ENCODE assay signal across 12 mouse cellular contexts in genomic region chr6:143140884-143141283, GRCm38 (mm10).
"Had no signal": no experiment of that assay in that cellular context is flagged by ENCODE, and none has a peak within 500 bp of the region (broad histone marks: within the 10 kb centered on the region; RNA-seq: fewer than 3 reads in every experiment).

No protein-coding gene starts in this region.

- H3K4me2 ChIP-seq: kidney, embryonic 15.5 days; limb, embryonic 15.5 days; liver, embryonic 12.5 days; lung, embryonic 14.5 days; midbrain, embryonic 15.5 days; neural tube, embryonic 13.5 days; stomach, embryonic 15.5 days had no signal

- ATAC-seq: liver, embryonic 12.5 days; midbrain, embryonic 15.5 days had no signal

- DNase-seq: kidney, postnatal 14 days; lung, embryonic 14.5 days; lung, postnatal 10 days; right cerebral cortex, postnatal 14 days; thymus, adult 2 months; thymus, postnatal 25 days had no signal

- H3K4me3 ChIP-seq: kidney, embryonic 15.5 days; limb, embryonic 15.5 days; liver, embryonic 12.5 days; midbrain, embryonic 15.5 days; neural tube, embryonic 13.5 days; stomach, embryonic 15.5 days had no signal

- H3K27me3 ChIP-seq: kidney, embryonic 15.5 days; limb, embryonic 15.5 days; liver, embryonic 12.5 days; midbrain, embryonic 15.5 days; neural tube, embryonic 13.5 days; stomach, embryonic 15.5 days had no signal

- H3K9me3 ChIP-seq: kidney, embryonic 15.5 days; limb, embryonic 15.5 days; liver, embryonic 12.5 days; midbrain, embryonic 15.5 days; neural tube, embryonic 13.5 days; stomach, embryonic 15.5 days had no signal

- H3K27ac ChIP-seq: kidney, embryonic 15.5 days; limb, embryonic 15.5 days; liver, embryonic 12.5 days; midbrain, embryonic 15.5 days; neural tube, embryonic 13.5 days; stomach, embryonic 15.5 days had no signal

- H3K9ac ChIP-seq: kidney, embryonic 15.5 days; limb, embryonic 15.5 days; liver, embryonic 12.5 days; lung, embryonic 14.5 days; midbrain, embryonic 15.5 days; neural tube, embryonic 13.5 days; stomach, embryonic 15.5 days had no signal

- H3K36me3 ChIP-seq: kidney, embryonic 15.5 days; limb, embryonic 15.5 days; liver, embryonic 12.5 days; midbrain, embryonic 15.5 days; neural tube, embryonic 13.5 days; stomach, embryonic 15.5 days had no signal

- H3K4me1 ChIP-seq: neural tube, embryonic 13.5 days; stomach, embryonic 15.5 days had no signal
